Mouse (Mus musculus) thymus, adult 2 months (tissue): Measurements from ENCODE around the gene Pemt.

Source experiments
- CTCF ChIP-seq: fragments of 200-500 bp; IDR thresholded peaks from 2 replicates; pipeline ENCODE4 v1.5.1; 2012; ENCODE audit warnings: mild to moderate bottlenecking, control low read depth, low read length, moderate library complexity, borderline replicate concordance; ENCODE audit not compliant: control insufficient read depth, poor library complexity, insufficient read depth; ENCODE audit errors: extremely low read depth
- POLR2A ChIP-seq: fragments of 200-500 bp; IDR thresholded peaks from 2 replicates; pipeline ENCODE4 v1.6.1; 2012; ENCODE audit warnings: mild to moderate bottlenecking, low read length, control low read depth, moderate library complexity; ENCODE audit not compliant: control insufficient read depth, poor library complexity, insufficient read depth; ENCODE audit errors: extremely low read depth

GRCm38 (mm10) chr11:60061504-60062006, 15.3 kb upstream of the Pemt start:
- TF ChIP-seq POLR2A: no peak
- TF ChIP-seq CTCF: no peak
